Mouse (Mus musculus): ENCODE measurements around the gene Lysmd4.

GRCm38 (mm10) chr7:67232504-67232903 is 10.2 kb downstream of the Lysmd4 start:
- TF ChIP-seq POLR2A (IDR thresholded peaks at IDR 0.05; ENCODE audit: low read depth, low read length): no peak
- TF ChIP-seq ZC3H11A (IDR thresholded peaks at IDR 0.05; ENCODE audit: low read depth, low read length): no peak
- TF ChIP-seq PAX5 (IDR thresholded peaks at IDR 0.05; ENCODE audit: low read length): no peak
- no peak for TF ChIP-seq BHLHE40 (IDR thresholded peaks at IDR 0.05; ENCODE audit: low read depth, low read length)
- TF ChIP-seq EP300 (IDR thresholded peaks at IDR 0.05; ENCODE audit: low read length): no peak
- no peak for TF ChIP-seq GABPA (IDR thresholded peaks at IDR 0.05; ENCODE audit: insufficient replicate concordance, low read depth, low read length)

Measured in CH12.LX (cell line).